Mouse (Mus musculus) thymus, adult 2 months (tissue): Measurements from ENCODE around the gene Kdm5a.

Experiments used
- CTCF ChIP-seq: fragments of 200-500 bp; IDR thresholded peaks from 2 replicates; pipeline ENCODE4 v1.5.1; 2012; ENCODE audit warnings: mild to moderate bottlenecking, control low read depth, low read length, moderate library complexity, borderline replicate concordance; ENCODE audit not compliant: control insufficient read depth, poor library complexity, insufficient read depth; ENCODE audit errors: extremely low read depth
- POLR2A ChIP-seq: fragments of 200-500 bp; IDR thresholded peaks from 2 replicates; pipeline ENCODE4 v1.6.1; 2012; ENCODE audit warnings: mild to moderate bottlenecking, low read length, control low read depth, moderate library complexity; ENCODE audit not compliant: control insufficient read depth, poor library complexity, insufficient read depth; ENCODE audit errors: extremely low read depth

- TF ChIP-seq CTCF = no peak
- no peak for TF ChIP-seq POLR2A
Measured at GRCm38 (mm10) chr6:120390054-120390453, 26.1 kb downstream of the Kdm5a start.
